Mouse (Mus musculus) lung, adult 2 months (tissue): Measurements from ENCODE around the gene Epb41l4b.

ENCODE experiments used
- CTCF ChIP-seq: fragments of 200-500 bp; IDR thresholded peaks from 2 replicates; pipeline ENCODE4 v1.5.1; 2011; ENCODE audit warnings: mild to moderate bottlenecking, low read length, control low read depth; ENCODE audit not compliant: insufficient read depth
- POLR2A ChIP-seq: fragments of 200-500 bp; IDR thresholded peaks from 2 replicates; pipeline ENCODE4 v1.6.1; 2011; ENCODE audit warnings: low read depth, mild to moderate bottlenecking, control low read depth, low read length, borderline replicate concordance; ENCODE audit errors: extremely low read depth

DNA sequence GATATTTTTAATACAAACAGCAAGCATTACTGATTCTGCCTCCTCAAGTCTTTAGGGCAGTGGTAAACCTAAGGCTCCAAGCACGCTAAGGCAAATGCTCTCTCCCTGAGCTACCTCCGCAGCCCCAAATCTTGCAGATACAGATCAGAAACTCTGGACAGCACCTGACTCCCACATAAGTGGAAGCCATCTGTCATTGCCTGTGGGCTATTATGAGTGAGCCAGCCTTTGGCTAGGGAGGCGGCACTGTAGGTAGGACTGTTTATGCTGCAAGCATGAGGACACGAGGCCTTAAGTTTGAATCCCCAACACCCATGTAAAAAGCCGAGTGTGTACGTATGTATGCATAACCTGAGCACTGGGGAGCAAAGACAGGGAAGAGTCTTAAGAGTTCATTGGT, 179.6 kb downstream of the Epb41l4b start:
- TF ChIP-seq POLR2A (no peak), CTCF (no peak)
